Mouse (Mus musculus): Measurements from ENCODE around the gene Gm8653. TPM values are rescaled to one million over a fixed set of nuclear protein-coding genes. Genes with fewer than 3 reads are reported as not detected.
"Not testable (repeated sequence)": the region's sequence is repeated elsewhere in the genome, so short reads cannot be mapped to it uniquely, and the experiment has no call there.

The Gm8653 gene
- total RNA-seq (2021) (not detected), polyA plus RNA-seq (2012; rRNA removed) (not detected in 2 replicates)
- long read RNA-seq, result 0 reads

DNA sequence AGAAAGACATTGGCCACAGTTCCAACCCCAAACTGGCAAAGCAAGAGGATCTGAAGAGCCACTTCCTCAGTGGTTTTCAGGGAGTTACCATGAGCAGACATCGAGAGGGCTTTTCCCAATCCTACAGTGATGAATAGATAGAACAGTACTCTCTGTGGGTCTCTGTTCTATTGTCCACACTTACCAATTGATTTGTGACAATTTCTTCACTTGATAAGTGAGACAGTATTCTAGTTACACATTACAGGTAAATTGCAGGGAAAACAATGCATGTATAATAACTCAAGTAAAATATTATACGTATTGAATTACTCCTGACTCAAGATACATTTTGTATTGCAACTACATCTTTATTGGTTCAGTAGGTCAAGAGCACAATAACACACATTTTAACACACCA, at the start of gene Gm8653:
Gm8653 (minus strand) TSS at position 101 of the 400 bp plus-strand sequence.
- DNase-seq, result not testable (repeated sequence)

DNA sequence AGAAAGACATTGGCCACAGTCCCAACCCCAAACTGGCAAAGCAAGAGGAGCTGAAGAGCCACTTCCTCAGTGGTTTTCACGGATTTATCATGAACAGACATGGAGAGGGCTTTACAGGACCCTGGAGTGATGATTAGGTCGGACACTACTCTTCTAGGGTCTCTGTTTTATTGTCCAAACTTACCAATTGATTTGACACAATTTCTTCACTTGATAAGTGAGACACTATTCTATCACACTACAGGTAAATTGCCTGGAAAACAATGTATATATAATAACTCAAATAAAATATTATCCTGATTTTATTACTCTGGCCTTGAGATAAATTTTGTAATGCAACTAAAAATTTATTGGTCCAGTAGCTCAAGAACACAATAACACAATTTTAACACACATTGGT, 28.3 kb upstream of the Gm8653 start, which contains the start of gene Gm8453:
Gm8453 (minus strand) TSS at position 101 of the 400 bp plus-strand sequence.
- not testable (repeated sequence) for DNase-seq

DNA sequence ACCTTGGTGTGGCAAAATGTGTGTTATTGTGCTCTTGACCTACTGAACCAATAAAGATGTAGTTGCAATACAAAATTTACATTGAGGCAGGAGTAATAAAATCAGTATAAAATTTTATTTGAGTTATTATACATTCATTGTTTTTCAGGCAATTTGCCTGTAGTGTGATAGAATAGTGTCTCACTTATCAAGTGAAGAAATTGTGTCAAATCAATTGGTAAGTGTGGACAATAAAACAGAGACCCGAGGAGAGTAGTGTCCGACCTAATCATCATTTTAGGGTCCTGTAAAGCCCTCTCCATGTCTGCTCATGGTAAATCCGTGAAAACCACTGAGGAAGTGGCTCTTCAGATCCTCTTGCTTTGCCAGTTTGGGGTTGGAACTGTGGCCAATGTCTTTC, 12.0 kb downstream of the Gm8653 start, which contains the start of gene Vmn1r143:
Vmn1r143 (plus strand) TSS at position 301 of the 400 bp plus-strand sequence.
- DNase-seq, result not testable (repeated sequence)

DNA sequence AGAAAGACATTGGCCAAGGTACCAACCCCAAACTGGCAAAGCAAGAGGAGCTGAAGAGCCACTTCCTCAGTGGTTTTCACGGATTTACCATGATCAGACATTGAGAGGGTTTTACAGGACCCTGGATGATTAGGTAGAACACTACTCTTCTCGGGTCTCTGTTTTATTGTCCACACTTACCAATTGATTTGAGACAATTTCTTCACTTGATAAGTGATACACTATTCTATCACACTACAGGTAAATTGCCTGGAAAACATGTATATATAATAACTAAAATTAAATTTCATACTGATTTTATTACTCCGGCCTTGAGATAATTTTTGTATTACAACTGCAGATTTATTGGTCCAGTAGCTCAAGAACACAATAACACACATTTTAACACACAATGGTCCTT, 37.1 kb downstream of the Gm8653 start, which contains the start of gene Vmn1r142:
Vmn1r142 (minus strand) TSS at position 101 of the 400 bp plus-strand sequence.
- DNase-seq, result not testable (repeated sequence)

Other genes with a start within 250 kb of the Gm8653 start
- gene Vmn1r137, start 206.7 kb downstream of the Gm8653 start, total RNA-seq (2021), result not detected
- not detected in 2 replicates for gene Vmn1r137, start 206.7 kb downstream of the Gm8653 start, polyA plus RNA-seq (2012; rRNA removed)
- not detected for gene Vmn1r138, start 172.4 kb downstream of the Gm8653 start, total RNA-seq (2021)
- not detected in 2 replicates for gene Vmn1r138, start 172.4 kb downstream of the Gm8653 start, polyA plus RNA-seq (2012; rRNA removed)
- gene Gm6176, start 145.0 kb downstream of the Gm8653 start, total RNA-seq (2021), result not detected
- not detected in 2 replicates for gene Gm6176, start 145.0 kb downstream of the Gm8653 start, polyA plus RNA-seq (2012; rRNA removed)
- gene Vmn1r139, start 132.2 kb downstream of the Gm8653 start, total RNA-seq (2021), result not detected
- not detected in 2 replicates for gene Vmn1r139, start 132.2 kb downstream of the Gm8653 start, polyA plus RNA-seq (2012; rRNA removed)
- not detected for gene Gm16451, start 83.0 kb downstream of the Gm8653 start, total RNA-seq (2021)
- gene Gm16451, start 83.0 kb downstream of the Gm8653 start, polyA plus RNA-seq (2012; rRNA removed), result not detected in 2 replicates
- gene Gm10666, start 66.5 kb downstream of the Gm8653 start, total RNA-seq (2021), result not detected
- not detected in 2 replicates for gene Gm10666, start 66.5 kb downstream of the Gm8653 start, polyA plus RNA-seq (2012; rRNA removed)
- gene Vmn1r142, start 37.2 kb downstream of the Gm8653 start, total RNA-seq (2021), result not detected
- gene Vmn1r142, start 37.2 kb downstream of the Gm8653 start, polyA plus RNA-seq (2012; rRNA removed), result not detected in 2 replicates
- not detected for gene Vmn1r143, start 11.9 kb downstream of the Gm8653 start, total RNA-seq (2021)
- not detected in 2 replicates for gene Vmn1r143, start 11.9 kb downstream of the Gm8653 start, polyA plus RNA-seq (2012; rRNA removed)
- gene Gm8453, start 28.2 kb upstream of the Gm8653 start, total RNA-seq (2021), result not detected
- not detected in 2 replicates for gene Gm8453, start 28.2 kb upstream of the Gm8653 start, polyA plus RNA-seq (2012; rRNA removed)
- gene Gm4187, start 128.5 kb upstream of the Gm8653 start, total RNA-seq (2021), result not detected
- not detected in 2 replicates for gene Gm4187, start 128.5 kb upstream of the Gm8653 start, polyA plus RNA-seq (2012; rRNA removed)
- gene Gm8660, start 169.8 kb upstream of the Gm8653 start, total RNA-seq (2021), result not detected
- not detected in 2 replicates for gene Gm8660, start 169.8 kb upstream of the Gm8653 start, polyA plus RNA-seq (2012; rRNA removed)
- not detected for gene Vmn1r148, start 212.3 kb upstream of the Gm8653 start, total RNA-seq (2021)
- gene Vmn1r148, start 212.3 kb upstream of the Gm8653 start, polyA plus RNA-seq (2012; rRNA removed), result not detected in 2 replicates
- gene Vmn1r149, start 237.0 kb upstream of the Gm8653 start, total RNA-seq (2021), result not detected
- not detected in 2 replicates for gene Vmn1r149, start 237.0 kb upstream of the Gm8653 start, polyA plus RNA-seq (2012; rRNA removed)

All from adrenal gland, adult 2 months (tissue).